Mouse (Mus musculus) ES-E14 (cell line): Measurements from ENCODE around the gene Galnt2.

Experiments used
- CHD2 ChIP-seq: IDR thresholded peaks from 2 replicates; pipeline ENCODE4 v1.6.1; 2014; ENCODE audit warnings: mild to moderate bottlenecking, low read depth, low read length, inconsistent platforms
- HCFC1 ChIP-seq: IDR thresholded peaks from 2 replicates; pipeline ENCODE4 v1.6.1; 2012; ENCODE audit warnings: low read length, inconsistent platforms, borderline replicate concordance; ENCODE audit not compliant: insufficient read depth
- MAFK ChIP-seq: IDR thresholded peaks from 2 replicates; pipeline ENCODE4 v1.6.1; 2014; ENCODE audit warnings: mild to moderate bottlenecking, low read depth, low read length, inconsistent platforms; ENCODE audit not compliant: insufficient read depth
- ZC3H11A ChIP-seq: IDR thresholded peaks from 2 replicates; pipeline ENCODE4 v1.6.1; 2012; ENCODE audit warnings: low read depth, mild to moderate bottlenecking, inconsistent platforms, low read length, borderline replicate concordance
- ZNF384 ChIP-seq: IDR thresholded peaks from 2 replicates; pipeline ENCODE4 v1.6.1; 2012; ENCODE audit warnings: low read depth, low read length, inconsistent platforms

DNA sequence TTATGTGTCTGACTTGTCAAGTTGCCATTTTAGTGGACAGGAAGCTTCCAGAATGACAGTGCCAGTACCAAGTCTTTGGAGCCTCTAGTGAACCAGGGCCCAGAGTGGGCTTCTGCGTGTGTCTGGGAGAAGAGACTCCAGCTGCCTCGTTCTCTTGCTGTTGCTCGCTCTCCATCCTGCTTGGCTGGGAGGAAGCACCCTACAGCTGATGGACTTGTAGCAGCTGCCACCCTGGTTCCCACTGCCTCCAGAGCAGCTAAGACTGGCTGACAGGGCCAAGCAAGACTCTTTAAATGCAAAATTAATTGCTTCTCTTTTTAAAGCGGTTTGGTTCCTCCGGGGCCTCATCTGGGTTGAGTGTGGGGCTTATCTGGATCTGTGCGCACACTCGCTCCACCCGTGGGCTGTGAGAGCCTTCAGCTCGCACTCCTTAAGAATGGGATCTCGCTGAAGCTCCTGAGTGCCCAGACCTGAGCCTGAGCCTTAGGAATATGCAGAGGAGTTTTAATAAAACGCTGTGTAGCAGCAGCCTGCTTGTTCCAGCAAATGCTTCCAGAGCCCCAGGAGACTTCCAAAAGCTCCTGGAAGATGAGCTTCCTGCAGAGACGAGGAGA lies 90.1 kb downstream of the Galnt2 start:
- TF ChIP-seq MAFK, result no peak
- TF ChIP-seq ZNF384, result no peak
- TF ChIP-seq HCFC1, result no peak
- TF ChIP-seq ZC3H11A, result no peak
- no peak for TF ChIP-seq CHD2
